Mouse (Mus musculus): Measurements from ENCODE around the gene Capn3.

DNA sequence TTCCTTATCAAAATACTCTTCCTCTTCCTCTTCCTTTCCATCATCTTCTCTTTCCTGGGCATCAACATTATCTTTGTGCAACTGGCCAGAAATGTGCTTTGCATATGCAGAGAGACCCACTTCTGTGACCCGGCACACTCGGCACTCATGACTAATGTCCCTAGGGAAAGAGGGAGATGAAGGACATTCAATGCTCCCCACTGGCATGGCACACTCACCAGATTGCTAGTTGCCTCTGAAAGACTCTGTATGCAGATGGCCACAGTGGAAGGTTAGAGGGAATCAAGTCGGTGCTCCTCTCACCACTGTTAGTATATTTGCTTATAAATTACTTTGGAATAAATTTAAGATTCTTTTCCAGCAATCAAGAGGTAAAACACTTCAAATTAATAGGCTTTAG, 83.5 kb downstream of the Capn3 start:
- TF ChIP-seq CTCF (IDR thresholded peaks at IDR 0.05; ENCODE audit: extremely low read depth, insufficient read length, insufficient replicate concordance, low read depth, low read length) (no peak), POLR2A (IDR thresholded peaks at IDR 0.05; ENCODE audit: low read depth, low read length) (no peak)

All from small intestine, adult 2 months (tissue).